Mouse (Mus musculus): Measurements from ENCODE around the gene Papss2. TPM values are rescaled to one million over a fixed set of nuclear protein-coding genes. Genes with fewer than 3 reads are reported as not detected.

Papss2 gene
- polyA plus RNA-seq, 1 experiment from 2014 or later: 26.6 TPM

DNA sequence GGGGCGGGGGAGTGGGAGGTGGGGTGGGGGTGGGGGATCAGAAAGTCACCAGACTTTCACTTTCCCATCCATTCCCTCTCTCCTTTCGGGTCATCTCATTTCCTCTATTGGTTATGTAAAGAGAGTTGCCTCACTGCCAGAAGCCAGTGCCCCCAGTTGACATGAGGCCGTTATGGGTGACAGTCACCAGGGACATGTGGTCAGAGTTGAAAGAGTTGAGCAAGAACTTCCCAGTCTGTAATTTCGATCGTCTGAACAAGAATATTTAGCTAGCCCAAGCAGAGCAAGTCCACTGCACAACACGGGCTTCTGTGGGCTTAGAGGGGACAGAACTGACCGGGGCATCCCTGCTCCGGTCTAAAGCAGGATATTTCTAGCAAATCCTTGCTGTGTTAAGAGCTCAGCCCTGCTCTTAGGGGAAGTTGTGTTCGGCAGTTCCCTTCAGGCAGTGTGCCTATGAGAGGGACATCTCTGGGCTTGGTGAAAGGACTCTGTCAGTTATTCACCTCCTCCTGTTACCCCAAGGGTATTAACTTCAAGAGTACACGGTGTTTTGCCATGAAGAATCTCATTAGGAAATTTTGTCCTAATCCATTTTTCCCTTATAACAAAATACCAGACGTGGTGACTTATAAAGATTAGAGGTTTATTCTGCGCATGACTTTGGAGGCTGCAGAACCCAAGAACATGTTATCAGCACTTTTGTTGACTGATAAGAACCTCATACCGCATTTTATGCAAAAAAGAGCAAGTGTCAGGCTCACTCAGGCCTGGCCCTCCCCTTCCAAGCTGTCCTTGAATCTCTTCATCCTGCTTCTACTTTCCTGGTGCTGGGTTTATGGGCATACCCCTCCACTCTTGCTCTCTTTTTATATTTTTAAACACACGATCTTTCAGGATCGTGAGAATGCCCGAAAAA, 42.0 kb downstream of the Papss2 start:
- no peaks in the 10 kb centered on the region for H3K27me3 ChIP-seq (replicated peaks; ENCODE audit: control insufficient read depth, insufficient read depth, low read length)
- H3K36me3 ChIP-seq (ENCODE audit: control insufficient read depth, insufficient read depth, low read length): peaks cover 13% of the 10 kb centered on the region
- ATAC-seq (ENCODE audit: low read depth) (no peak), DNase-seq (ENCODE audit: low spot score) (no peak)
- no peak overlapping the region for H3K4me3 ChIP-seq (ENCODE audit: low read depth, low read length)
- H3K4me1 ChIP-seq (ENCODE audit: control insufficient read depth, insufficient read depth, low read length): no peaks in the 10 kb centered on the region
- H3K27ac ChIP-seq (replicated peaks; ENCODE audit: low read depth, low read length): no peak overlapping the region
- H3K9me3 ChIP-seq (ENCODE audit: control insufficient read depth, low read length): no peaks in the 10 kb centered on the region
- WGBS: 60% methylated on average over 15 of the region's 16 CpGs
- H3K9ac ChIP-seq (ENCODE audit: low read depth, low read length): no peak overlapping the region
- no peak overlapping the region for H3K4me2 ChIP-seq (ENCODE audit: low read depth, low read length)

DNA sequence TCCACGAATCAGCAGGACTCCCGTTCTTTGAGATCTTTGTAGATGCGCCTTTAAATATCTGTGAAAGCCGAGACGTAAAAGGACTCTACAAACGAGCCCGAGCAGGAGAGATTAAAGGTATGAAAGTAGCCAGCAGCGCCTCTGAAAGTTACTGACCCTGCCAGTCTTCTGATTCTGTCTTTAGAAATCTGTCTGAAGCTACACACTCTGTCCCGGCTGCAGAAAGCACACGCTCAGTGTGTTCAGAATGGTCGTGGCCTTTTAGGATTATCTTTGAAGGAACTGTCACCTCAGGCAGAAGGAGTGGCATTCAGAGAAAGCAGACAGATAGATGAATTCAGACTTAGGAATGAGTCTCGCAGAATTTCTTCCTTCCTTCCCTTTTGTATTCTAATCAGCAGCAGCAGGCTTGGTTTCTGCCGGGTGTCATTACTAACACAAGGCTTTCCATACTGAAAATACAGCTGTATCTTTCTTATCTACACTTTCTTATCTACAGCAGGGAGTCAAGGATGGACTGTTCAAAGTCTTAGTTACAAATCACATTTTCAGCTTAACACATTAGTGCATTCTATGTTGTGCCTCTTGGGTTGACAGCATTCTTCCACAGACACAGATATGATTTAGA, 42.8 kb downstream of the Papss2 start:
- Histone ChIP-seq H3K9me3 (ENCODE audit: control insufficient read depth, low read length) (0 out of 2 replicates have a peak, but pooled peaks cover under 1% of the 10 kb centered on the region), H3K36me3 (ENCODE audit: control insufficient read depth, insufficient read depth, low read length) (peaks cover 15% of the 10 kb centered on the region), H3K4me3 (ENCODE audit: low read depth, low read length) (no peak overlapping the region), H3K4me2 (ENCODE audit: low read depth, low read length) (no peak overlapping the region), H3K27me3 (replicated peaks; ENCODE audit: control insufficient read depth, insufficient read depth, low read length) (no peaks in the 10 kb centered on the region), H3K27ac (replicated peaks; ENCODE audit: low read depth, low read length) (no peak overlapping the region), H3K9ac (ENCODE audit: low read depth, low read length) (no peak overlapping the region), H3K4me1 (ENCODE audit: control insufficient read depth, insufficient read depth, low read length) (no peaks in the 10 kb centered on the region)
- ATAC-seq (ENCODE audit: low read depth) (no peak), DNase-seq (ENCODE audit: low spot score) (no peak)
- 54% methylated on average over 13 of the region's 13 CpGs for WGBS

DNA sequence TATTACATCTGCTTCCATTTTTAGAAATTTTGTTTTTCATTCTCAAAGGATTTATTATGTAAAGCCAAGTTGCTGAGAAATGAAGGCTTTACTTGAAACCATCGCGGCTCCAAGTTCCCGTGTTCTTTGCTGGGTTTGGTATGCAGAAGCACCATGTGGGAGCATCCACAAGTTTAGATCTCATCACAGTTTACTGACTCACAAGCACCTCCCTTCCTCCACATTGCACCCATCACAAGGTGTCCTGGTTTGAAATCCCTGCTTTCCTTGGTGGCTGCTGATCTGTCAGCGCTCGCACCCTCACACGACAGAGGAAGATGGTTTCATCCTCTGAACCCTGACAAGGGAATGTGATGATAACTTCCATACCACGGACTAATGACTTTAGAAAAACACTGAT, 45.9 kb downstream of the Papss2 start:
- 83% methylated on average over 7 of the region's 7 CpGs for WGBS
- Histone ChIP-seq H3K27ac (replicated peaks; ENCODE audit: low read depth, low read length) (no peak overlapping the region), H3K9ac (ENCODE audit: low read depth, low read length) (no peak overlapping the region), H3K4me2 (ENCODE audit: low read depth, low read length) (no peak overlapping the region), H3K27me3 (replicated peaks; ENCODE audit: control insufficient read depth, insufficient read depth, low read length) (no peaks in the 10 kb centered on the region), H3K9me3 (ENCODE audit: control insufficient read depth, low read length) (0 out of 2 replicates have a peak, but pooled peaks cover 4% of the 10 kb centered on the region), H3K4me3 (ENCODE audit: low read depth, low read length) (no peak overlapping the region), H3K4me1 (ENCODE audit: control insufficient read depth, insufficient read depth, low read length) (no peaks in the 10 kb centered on the region), H3K36me3 (ENCODE audit: control insufficient read depth, insufficient read depth, low read length) (peaks cover 18% of the 10 kb centered on the region)
- DNase-seq (ENCODE audit: low spot score): no peak
- no peak for ATAC-seq (ENCODE audit: low read depth)

DNA sequence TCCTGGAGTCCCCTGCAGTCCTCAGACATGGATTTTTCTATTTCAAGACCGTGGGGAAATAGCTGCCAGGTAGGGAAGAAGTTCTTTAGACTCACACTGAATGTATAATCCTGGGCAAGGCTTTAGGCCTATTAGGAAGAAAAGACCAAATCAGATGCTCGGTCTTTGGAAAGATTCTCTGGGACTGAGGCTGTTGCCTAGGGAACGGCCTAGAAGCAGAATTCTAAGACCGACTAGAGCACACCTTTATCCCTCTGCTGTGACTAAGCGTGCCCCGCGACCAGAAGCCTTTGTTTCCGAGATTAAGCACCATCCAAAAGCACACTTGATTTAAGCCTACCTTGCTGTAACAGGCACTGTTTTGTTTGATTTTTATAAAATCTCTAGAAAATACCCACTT, 46.4 kb downstream of the Papss2 start:
- Histone ChIP-seq H3K4me2 (ENCODE audit: low read depth, low read length) (no peak overlapping the region), H3K9ac (ENCODE audit: low read depth, low read length) (no peak overlapping the region), H3K4me1 (ENCODE audit: control insufficient read depth, insufficient read depth, low read length) (no peaks in the 10 kb centered on the region), H3K9me3 (ENCODE audit: control insufficient read depth, low read length) (0 out of 2 replicates have a peak, but pooled peaks cover 4% of the 10 kb centered on the region), H3K4me3 (ENCODE audit: low read depth, low read length) (no peak overlapping the region), H3K36me3 (ENCODE audit: control insufficient read depth, insufficient read depth, low read length) (peaks cover 18% of the 10 kb centered on the region), H3K27ac (replicated peaks; ENCODE audit: low read depth, low read length) (no peak overlapping the region), H3K27me3 (replicated peaks; ENCODE audit: control insufficient read depth, insufficient read depth, low read length) (no peaks in the 10 kb centered on the region)
- 85% methylated on average over 8 of the region's 8 CpGs for WGBS
- DNase-seq (ENCODE audit: low spot score) (no peak), ATAC-seq (ENCODE audit: low read depth) (no peak)

DNA sequence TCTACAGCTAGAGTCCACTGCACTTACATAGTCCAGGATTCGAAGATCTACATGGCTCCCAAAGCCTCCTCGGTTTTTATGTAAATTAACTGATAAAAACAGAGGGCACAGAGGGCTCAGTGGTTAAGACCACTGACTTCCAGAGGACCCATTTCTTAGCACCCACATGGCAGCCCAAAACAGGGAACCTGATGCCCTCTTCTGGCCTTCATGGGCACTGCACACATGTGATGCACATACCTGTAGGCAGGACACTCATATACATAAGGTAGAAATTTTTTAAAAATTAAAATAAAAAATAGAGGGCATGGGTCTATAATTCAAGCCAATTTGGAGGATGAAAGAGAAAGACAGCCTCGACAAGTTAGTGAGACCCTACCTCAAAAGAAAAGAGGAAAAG, 48.1 kb downstream of the Papss2 start:
- Histone ChIP-seq H3K27ac (replicated peaks; ENCODE audit: low read depth, low read length) (no peak overlapping the region), H3K4me1 (ENCODE audit: control insufficient read depth, insufficient read depth, low read length) (no peaks in the 10 kb centered on the region), H3K36me3 (ENCODE audit: control insufficient read depth, insufficient read depth, low read length) (peaks cover 18% of the 10 kb centered on the region), H3K4me3 (ENCODE audit: low read depth, low read length) (no peak overlapping the region), H3K9me3 (ENCODE audit: control insufficient read depth, low read length) (0 out of 2 replicates have a peak, but pooled peaks cover 4% of the 10 kb centered on the region), H3K4me2 (ENCODE audit: low read depth, low read length) (no peak overlapping the region), H3K27me3 (replicated peaks; ENCODE audit: control insufficient read depth, insufficient read depth, low read length) (no peaks in the 10 kb centered on the region), H3K9ac (ENCODE audit: low read depth, low read length) (no peak overlapping the region)
- WGBS: 92% methylated on average over 3 of the region's 3 CpGs
- DNase-seq (ENCODE audit: low spot score): no peak
- ATAC-seq (ENCODE audit: low read depth): no peak

DNA sequence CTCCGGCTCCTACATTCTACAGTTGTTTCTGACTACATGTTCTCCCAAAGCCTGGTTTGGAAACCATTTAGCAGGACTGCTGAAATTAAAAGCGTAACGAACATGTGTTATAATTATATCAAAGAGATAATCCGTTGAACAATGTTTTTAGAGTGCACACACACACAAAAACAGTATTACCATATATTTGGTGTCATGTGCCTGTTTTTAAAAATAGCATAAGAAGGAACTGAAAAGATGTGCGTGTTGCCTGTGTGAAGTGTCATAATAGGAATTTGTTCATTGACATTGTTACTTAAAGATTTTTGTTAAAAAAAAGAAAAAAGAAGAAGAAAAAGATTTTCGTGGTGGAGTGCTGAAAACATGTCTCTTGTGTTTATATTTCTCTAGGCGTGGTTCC, 50.3 kb downstream of the Papss2 start:
- Histone ChIP-seq H3K27ac (replicated peaks; ENCODE audit: low read depth, low read length) (no peak overlapping the region), H3K4me1 (ENCODE audit: control insufficient read depth, insufficient read depth, low read length) (no peaks in the 10 kb centered on the region), H3K36me3 (ENCODE audit: control insufficient read depth, insufficient read depth, low read length) (peaks cover 12% of the 10 kb centered on the region; the same call in 1 of the 2 replicates), H3K9ac (ENCODE audit: low read depth, low read length) (no peak overlapping the region), H3K4me2 (ENCODE audit: low read depth, low read length) (no peak overlapping the region), H3K9me3 (ENCODE audit: control insufficient read depth, low read length) (0 out of 2 replicates have a peak, but pooled peaks cover 4% of the 10 kb centered on the region), H3K27me3 (replicated peaks; ENCODE audit: control insufficient read depth, insufficient read depth, low read length) (no peaks in the 10 kb centered on the region), H3K4me3 (ENCODE audit: low read depth, low read length) (no peak overlapping the region)
- ATAC-seq (ENCODE audit: low read depth): no peak
- DNase-seq (ENCODE audit: low spot score): no peak
- 80% methylated on average over 7 of the region's 7 CpGs for WGBS

DNA sequence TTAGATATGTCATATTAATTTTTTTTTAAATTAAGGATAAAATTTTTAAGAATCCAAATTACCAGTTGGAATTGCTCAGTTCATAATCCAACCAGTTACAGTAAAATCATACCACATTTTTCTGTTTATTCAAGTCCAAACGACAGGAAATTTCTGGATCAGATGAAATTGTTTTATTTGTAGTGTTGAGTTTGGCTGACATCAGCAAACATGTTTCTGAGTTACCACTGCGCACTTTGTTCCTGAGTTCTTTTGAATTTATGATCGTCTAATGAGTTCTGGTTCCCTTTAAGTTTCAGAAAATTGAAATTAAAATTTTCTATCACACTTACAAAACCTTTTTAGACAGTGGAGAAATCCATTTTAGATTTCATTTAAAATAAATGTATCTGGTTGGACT, 50.8 kb downstream of the Papss2 start:
- ATAC-seq (ENCODE audit: low read depth): no peak
- WGBS: 71% methylated on average over 3 of the region's 3 CpGs
- Histone ChIP-seq H3K36me3 (ENCODE audit: control insufficient read depth, insufficient read depth, low read length) (peaks cover 9% of the 10 kb centered on the region; the same call in 1 of the 2 replicates), H3K9ac (ENCODE audit: low read depth, low read length) (no peak overlapping the region), H3K4me2 (ENCODE audit: low read depth, low read length) (no peak overlapping the region), H3K4me3 (ENCODE audit: low read depth, low read length) (no peak overlapping the region), H3K27me3 (replicated peaks; ENCODE audit: control insufficient read depth, insufficient read depth, low read length) (no peaks in the 10 kb centered on the region), H3K4me1 (ENCODE audit: control insufficient read depth, insufficient read depth, low read length) (no peaks in the 10 kb centered on the region), H3K9me3 (ENCODE audit: control insufficient read depth, low read length) (0 out of 2 replicates have a peak, but pooled peaks cover 4% of the 10 kb centered on the region), H3K27ac (replicated peaks; ENCODE audit: low read depth, low read length) (no peak overlapping the region)
- no peak for DNase-seq (ENCODE audit: low spot score)

DNA sequence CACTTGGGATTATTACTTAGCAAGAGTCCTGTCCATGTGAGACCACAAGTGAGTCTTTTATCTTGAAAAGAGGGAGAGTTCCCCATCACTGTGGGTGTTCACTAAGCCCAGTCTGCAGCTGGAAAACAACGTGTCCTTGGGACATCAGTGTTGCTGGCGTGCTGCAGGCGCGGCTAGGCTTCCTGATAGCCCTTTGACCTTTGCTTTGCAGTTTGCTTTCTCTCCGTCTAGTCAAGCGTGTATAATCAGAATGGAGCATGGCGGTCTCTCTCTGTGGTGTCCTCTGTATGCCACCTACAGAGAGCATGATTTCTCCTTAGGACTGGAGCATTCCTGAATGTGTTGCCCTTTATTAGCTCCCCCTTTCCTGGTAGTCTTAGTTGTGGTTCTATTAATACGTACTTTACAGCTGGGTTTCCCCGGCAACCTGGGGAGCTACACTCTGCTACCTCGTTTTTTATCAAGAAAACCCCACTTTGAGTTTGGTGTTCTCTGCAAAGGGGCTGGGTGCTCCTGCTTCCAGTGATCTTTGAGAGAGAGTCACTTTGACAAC, 52.5 kb downstream of the Papss2 start:
- 48% methylated on average over 10 of the region's 10 CpGs for WGBS
- DNase-seq (ENCODE audit: low spot score) (no peak), ATAC-seq (ENCODE audit: low read depth) (no peak)
- no peak overlapping the region for H3K4me2 ChIP-seq (ENCODE audit: low read depth, low read length)
- H3K4me1 ChIP-seq (ENCODE audit: control insufficient read depth, insufficient read depth, low read length): no peaks in the 10 kb centered on the region
- H3K9ac ChIP-seq (ENCODE audit: low read depth, low read length): no peak overlapping the region
- H3K27me3 ChIP-seq (replicated peaks; ENCODE audit: control insufficient read depth, insufficient read depth, low read length): no peaks in the 10 kb centered on the region
- H3K4me3 ChIP-seq (ENCODE audit: low read depth, low read length): no peak overlapping the region
- H3K9me3 ChIP-seq (ENCODE audit: control insufficient read depth, low read length): 0 out of 2 replicates have a peak, but pooled peaks cover 4% of the 10 kb centered on the region
- no peak overlapping the region for H3K27ac ChIP-seq (replicated peaks; ENCODE audit: low read depth, low read length)
- H3K36me3 ChIP-seq (ENCODE audit: control insufficient read depth, insufficient read depth, low read length): peaks cover 6% of the 10 kb centered on the region; the same call in 1 of the 2 replicates
